Mouse (Mus musculus) lung, adult 2 months (tissue): Measurements from ENCODE around the gene Fanca.

Source experiments
- CTCF ChIP-seq: fragments of 200-500 bp; IDR thresholded peaks from 2 replicates; pipeline ENCODE4 v1.5.1; 2011; ENCODE audit warnings: mild to moderate bottlenecking, low read length, control low read depth; ENCODE audit not compliant: insufficient read depth
- POLR2A ChIP-seq: fragments of 200-500 bp; IDR thresholded peaks from 2 replicates; pipeline ENCODE4 v1.6.1; 2011; ENCODE audit warnings: low read depth, mild to moderate bottlenecking, control low read depth, low read length, borderline replicate concordance; ENCODE audit errors: extremely low read depth

DNA sequence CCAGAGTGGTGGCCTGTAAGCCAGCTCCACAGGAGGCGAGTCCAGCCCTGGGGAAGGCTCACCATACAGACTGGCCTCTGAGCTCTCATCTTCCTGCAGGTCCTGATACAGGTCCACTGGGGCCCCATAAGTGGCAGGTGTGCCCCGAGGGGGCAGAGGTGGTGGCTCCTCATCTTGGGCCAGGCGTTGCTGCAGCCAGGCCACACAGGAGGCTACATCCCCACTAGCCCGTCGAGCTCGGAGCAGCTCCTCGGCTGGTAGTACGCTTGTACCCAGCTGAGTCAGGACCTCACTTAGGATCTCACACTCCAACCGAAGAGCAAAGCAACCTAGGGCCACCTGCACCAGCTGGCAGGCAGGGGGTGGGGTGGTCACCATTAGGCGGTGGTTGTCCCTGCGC, 84.6 kb downstream of the Fanca start:
- no peak for TF ChIP-seq CTCF
- no peak for TF ChIP-seq POLR2A
